Mouse (Mus musculus): ENCODE results near the gene Apoe.

DNA sequence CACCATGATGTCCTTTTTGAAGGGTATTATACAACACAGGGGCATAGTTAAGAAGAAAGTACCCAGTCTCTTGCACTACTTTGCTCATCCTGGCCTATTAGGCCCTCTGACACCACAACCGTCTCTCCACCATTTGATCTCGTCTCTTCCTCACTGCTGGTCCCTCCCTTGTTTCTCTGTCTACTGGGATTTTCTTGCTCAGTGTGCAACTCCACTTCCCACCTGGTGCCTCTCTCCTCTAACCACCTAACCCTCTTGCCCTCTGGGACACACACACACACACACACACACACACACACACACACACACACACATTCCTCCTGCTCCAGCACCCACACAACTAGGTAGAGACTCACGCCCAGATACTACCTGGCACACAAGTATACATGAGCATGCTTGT lies 20.1 kb downstream of the Apoe start:
- TF ChIP-seq CTCF (IDR thresholded peaks at IDR 0.05; ENCODE audit: control insufficient read depth, insufficient read depth, low read length) (no peak), POLR2A (IDR thresholded peaks at IDR 0.05; ENCODE audit: borderline replicate concordance, control insufficient read depth, low read depth, low read length) (no peak)
